Mouse (Mus musculus) neural tube, embryonic 12.5 days (tissue): ENCODE measurements around the gene Agap3. TPM values are rescaled to one million over a fixed set of nuclear protein-coding genes. Genes with fewer than 3 reads are reported as not detected.
A peak's percentile ranks its signal among the peaks of the same experiment; 100 is the strongest.

ENCODE experiments used
- ATAC-seq: fragments of 200-750 bp; cut with Nextera tagmentation; 2 replicates; pipeline ENCODE4 v1.8.0; 2017; ENCODE audit warnings: low read depth, mild to moderate bottlenecking, moderate TSS enrichment, moderate library complexity; ENCODE audit not compliant: low FRiP score
- H3K27ac ChIP-seq: fragments of 300-500 bp; sonication (generic); 2 replicates; pipeline ENCODE4 v1.5.1; 2016
- H3K27me3 ChIP-seq: fragments of 300-500 bp; sonication (generic); replicated peaks from 2 replicates; pipeline ENCODE4 v1.6.1; 2016; ENCODE audit warnings: mild to moderate bottlenecking
- H3K36me3 ChIP-seq: fragments of 300-500 bp; sonication (generic); 2 replicates; pipeline ENCODE4 v1.6.1; 2016; ENCODE audit warnings: mild to moderate bottlenecking
- H3K4me1 ChIP-seq: fragments of 300-500 bp; sonication (generic); 2 replicates; pipeline ENCODE4 v1.6.1; 2016
- H3K4me2 ChIP-seq: fragments of 300-500 bp; sonication (generic); replicated peaks from 2 replicates; pipeline ENCODE4 v1.6.1; 2016; ENCODE audit warnings: mild to moderate bottlenecking
- H3K4me3 ChIP-seq: fragments of 300-500 bp; sonication (generic); 2 replicates; pipeline ENCODE4 v1.5.1; 2016
- H3K9ac ChIP-seq: fragments of 300-500 bp; sonication (generic); 2 replicates; pipeline ENCODE4 v1.6.1; 2016; ENCODE audit warnings: mild to moderate bottlenecking
- H3K9me3 ChIP-seq: fragments of 300-500 bp; sonication (generic); 2 replicates; pipeline ENCODE4 v1.6.1; 2016; ENCODE audit warnings: mild to moderate bottlenecking
- WGBS: fragments of 180-500 bp; shearing (Covaris S2); methylation state at CpG from one replicate; pipeline ENCODE4 v1.1.7; 2016; 5-methylcytosine and 5-hydroxymethylcytosine counted together
- polyA plus RNA-seq: library from polyadenylated mRNA; unstranded; fragments of >200 nt; fragmentation: Nextera tagmentation; extraction: Ambion mirVana; gene quantifications from 2 replicates; pipeline ENCODE4 v1.2.1, GENCODE M21; 2016

The Agap3 gene
- polyA plus RNA-seq, 1 experiment from 2014 or later: 113 TPM

- no peaks in the 10 kb centered on the region for H3K4me1 ChIP-seq
- no peak overlapping the region for H3K9ac ChIP-seq
- no peak overlapping the region for H3K4me2 ChIP-seq
- 47% methylated on average over 11 of the region's 11 CpGs for WGBS
- H3K27ac ChIP-seq: no peak overlapping the region
- H3K4me3 ChIP-seq: no peak overlapping the region
- H3K27me3 ChIP-seq: peaks cover 39% of the 10 kb centered on the region
- no peaks in the 10 kb centered on the region for H3K9me3 ChIP-seq
- ATAC-seq: no peak
- no peaks in the 10 kb centered on the region for H3K36me3 ChIP-seq
These were observed 81.4 kb downstream of the Agap3 start for GRCm38 (mm10) chr5:24533391-24533790.

- Histone ChIP-seq H3K4me1 (no peaks in the 10 kb centered on the region), H3K9ac (no peak overlapping the region), H3K4me2 (no peak overlapping the region), H3K27me3 (peaks cover 30% of the 10 kb centered on the region), H3K4me3 (no peak overlapping the region), H3K9me3 (no peaks in the 10 kb centered on the region), H3K27ac (no peak overlapping the region), H3K36me3 (no peaks in the 10 kb centered on the region)
- 56% methylated on average over 5 of the region's 5 CpGs for WGBS
- no peak for ATAC-seq
These were observed 82.3 kb downstream of the Agap3 start for GRCm38 (mm10) chr5:24534292-24534691.

GRCm38 (mm10) chr5:24535731-24536130 lies 83.8 kb downstream of the Agap3 start:
- H3K9ac ChIP-seq: no peak overlapping the region
- no peak overlapping the region for H3K27ac ChIP-seq
- H3K27me3 ChIP-seq: peaks cover 25% of the 10 kb centered on the region
- no peaks in the 10 kb centered on the region for H3K36me3 ChIP-seq
- no peak for ATAC-seq
- no peak overlapping the region for H3K4me3 ChIP-seq
- H3K9me3 ChIP-seq: no peaks in the 10 kb centered on the region
- no peak overlapping the region for H3K4me2 ChIP-seq
- peaks cover 3% of the 10 kb centered on the region for H3K4me1 ChIP-seq
- WGBS: 90% methylated on average over 3 of the region's 3 CpGs

GRCm38 (mm10) chr5:24536511-24536910 lies 84.5 kb downstream of the Agap3 start:
- H3K9me3 ChIP-seq: no peaks in the 10 kb centered on the region
- H3K27ac ChIP-seq: no peak overlapping the region
- no peak overlapping the region for H3K4me2 ChIP-seq

GRCm38 (mm10) chr5:24537618-24538017 lies 85.6 kb downstream of the Agap3 start:
- Histone ChIP-seq H3K4me1 (peaks cover 10% of the 10 kb centered on the region), H3K9me3 (no peaks in the 10 kb centered on the region), H3K4me2 (no peak overlapping the region), H3K36me3 (no peaks in the 10 kb centered on the region), H3K27ac (no peak overlapping the region), H3K9ac (peak overlapping the region; percentile 38; the same call in 1 of the 2 replicates), H3K4me3 (no peak overlapping the region), H3K27me3 (peaks cover 18% of the 10 kb centered on the region)
- no peak for ATAC-seq
- 71% methylated on average over 16 of the region's 16 CpGs for WGBS

More at GRCm38 (mm10) chr5:24536511-24536910, 84.5 kb downstream of the Agap3 start:
- Histone ChIP-seq H3K9ac (no peak overlapping the region), H3K4me3 (no peak overlapping the region), H3K4me1 (peaks cover 10% of the 10 kb centered on the region), H3K27me3 (peaks cover 22% of the 10 kb centered on the region), H3K36me3 (no peaks in the 10 kb centered on the region)
- no peak for ATAC-seq
- WGBS: 75% methylated on average over 5 of the region's 5 CpGs

- WGBS: 79% methylated on average over 22 of the region's 22 CpGs
- no peaks in the 10 kb centered on the region for H3K36me3 ChIP-seq
- peaks cover 10% of the 10 kb centered on the region for H3K4me1 ChIP-seq
- H3K27ac ChIP-seq: no peak overlapping the region
- no peak overlapping the region for H3K9ac ChIP-seq
- H3K4me3 ChIP-seq: no peak overlapping the region
- no peaks in the 10 kb centered on the region for H3K9me3 ChIP-seq
- ATAC-seq: no peak
- H3K4me2 ChIP-seq: no peak overlapping the region
- H3K27me3 ChIP-seq: peaks cover 6% of the 10 kb centered on the region
These were observed 87.8 kb downstream of the Agap3 start for GRCm38 (mm10) chr5:24539571-24540296.

GRCm38 (mm10) chr5:24540387-24541143 lies 88.6 kb downstream of the Agap3 start, which contains the start of gene Asb10:
Gene Asb10, minus strand, starts transcription at chr5:24540978.
- Histone ChIP-seq H3K27ac (no peak within 1 kb of the TSS), H3K27me3 (peaks cover 6% of the 10 kb centered on the region), H3K9ac (0 out of 2 replicates have a peak within 1 kb of the TSS, but pooled peaks have one; percentile 29), H3K9me3 (no peaks in the 10 kb centered on the region), H3K4me1 (peaks cover 10% of the 10 kb centered on the region), H3K4me2 (peak within 1 kb of the TSS; percentile 22), H3K4me3 (no peak within 1 kb of the TSS), H3K36me3 (no peaks in the 10 kb centered on the region)
- ATAC-seq: no peak
- WGBS: 53% methylated on average over 14 of the region's 14 CpGs

GRCm38 (mm10) chr5:24541144-24541569 lies 89.2 kb downstream of the Agap3 start:
- no peaks in the 10 kb centered on the region for H3K9me3 ChIP-seq
- no peak overlapping the region for H3K27ac ChIP-seq
- H3K4me2 ChIP-seq: peak overlapping the region; percentile 22
- H3K4me1 ChIP-seq: peaks cover 10% of the 10 kb centered on the region
- H3K36me3 ChIP-seq: no peaks in the 10 kb centered on the region
- no peak for ATAC-seq
- no peak overlapping the region for H3K9ac ChIP-seq
- 56% methylated on average over 6 of the region's 6 CpGs for WGBS
- peaks cover 6% of the 10 kb centered on the region for H3K27me3 ChIP-seq
- H3K4me3 ChIP-seq: no peak overlapping the region

- Histone ChIP-seq H3K4me1 (peaks cover 10% of the 10 kb centered on the region), H3K27me3 (peaks cover 7% of the 10 kb centered on the region), H3K4me3 (no peak overlapping the region), H3K9me3 (no peaks in the 10 kb centered on the region), H3K27ac (no peak overlapping the region), H3K36me3 (no peaks in the 10 kb centered on the region), H3K4me2 (no peak overlapping the region), H3K9ac (no peak overlapping the region)
- ATAC-seq: no peak
- 83% methylated on average over 7 of the region's 7 CpGs for WGBS
These were observed 90.7 kb downstream of the Agap3 start for GRCm38 (mm10) chr5:24542643-24543042.

GRCm38 (mm10) chr5:24550598-24551316 lies 98.8 kb downstream of the Agap3 start:
- H3K27ac ChIP-seq: no peak overlapping the region
- WGBS: 22% methylated on average over 26 of the region's 26 CpGs
- H3K9me3 ChIP-seq: 0 out of 2 replicates have a peak, but pooled peaks cover under 1% of the 10 kb centered on the region
- H3K9ac ChIP-seq: 0 out of 2 replicates have a peak overlapping the region, but pooled peaks have one; percentile 1
- peaks cover 11% of the 10 kb centered on the region; the same call in 1 of the 2 replicates for H3K27me3 ChIP-seq
- H3K4me2 ChIP-seq: peak overlapping the region; percentile 46
- peaks cover 14% of the 10 kb centered on the region for H3K4me1 ChIP-seq
- no peaks in the 10 kb centered on the region for H3K36me3 ChIP-seq
- ATAC-seq: peak; percentile 82
- no peak overlapping the region for H3K4me3 ChIP-seq

- H3K4me3 ChIP-seq: no peak overlapping the region
- H3K9ac ChIP-seq: 0 out of 2 replicates have a peak overlapping the region, but pooled peaks have one; percentile 1
- peaks cover 11% of the 10 kb centered on the region; the same call in 1 of the 2 replicates for H3K27me3 ChIP-seq
- no peaks in the 10 kb centered on the region for H3K36me3 ChIP-seq
- H3K9me3 ChIP-seq: peaks cover 4% of the 10 kb centered on the region; the same call in 1 of the 2 replicates
- peaks cover 14% of the 10 kb centered on the region for H3K4me1 ChIP-seq
- 0 out of 2 replicates have a peak overlapping the region, but pooled peaks have one; percentile 46 for H3K27ac ChIP-seq
- no peak for ATAC-seq
- peak overlapping the region; percentile 46 for H3K4me2 ChIP-seq
- WGBS: 34% methylated on average over 2 of the region's 2 CpGs
These were observed 99.3 kb downstream of the Agap3 start for GRCm38 (mm10) chr5:24551317-24551688.
